Mouse (Mus musculus) left cerebral cortex, adult 8-10 months (tissue): ENCODE measurements at regions not wholly inside any gene's neighbourhood (a gene's known extent, or its start where the extent isn't known, plus 50 kb on each side); places are given as distances from the start of the nearest gene placed in this dataset.

Experiments used
- DNase-seq, 2 experiments: peaks; one replicate each; pipeline ENCODE4 v3.0.0; 2022; ENCODE audit warnings: low spot score in 2 of 2
- microRNA-seq, 2 experiments: library from miRNA; unstranded; fragments of <30 nt; microRNA quantifications; one replicate each; pipeline ENCODE4 v1.2.0; 2022

GRCm38 (mm10) chr11:24789120-24789519, 711.3 kb downstream of the Bcl11a start:
- DNase-seq, result no peak

GRCm38 (mm10) chr11:24795510-24796211, 717.8 kb downstream of the Bcl11a start:
- DNase-seq, result no peak

GRCm38 (mm10) chr11:24804623-24805023, 726.8 kb downstream of the Bcl11a start:
- no peak for DNase-seq

GRCm38 (mm10) chr11:24829578-24830401, 751.9 kb downstream of the Bcl11a start:
- DNase-seq, result no peak

- DNase-seq, result no peak
Observed at GRCm38 (mm10) chr11:24830484-24830883, 752.6 kb downstream of the Bcl11a start.

GRCm38 (mm10) chr11:24843839-24844738, 766.2 kb downstream of the Bcl11a start:
- DNase-seq, result peak in 1 of 2 experiments; percentile 8

GRCm38 (mm10) chr11:24856991-24857390, 779.1 kb downstream of the Bcl11a start:
- no peak for DNase-seq

- no peak for DNase-seq
Observed at GRCm38 (mm10) chr11:24864637-24865036, 786.8 kb downstream of the Bcl11a start.

GRCm38 (mm10) chr11:24865067-24865796, 787.4 kb downstream of the Bcl11a start:
- DNase-seq, result no peak

Small RNAs in the stretch of these regions (microRNA-seq; reads per million reads assigned to microRNA genes)
- 0 reads per million in 2 experiments for gene Gm25507
